Mouse (Mus musculus) C2C12 (cell line): ENCODE results near the gene Ccdc173. TPM values are rescaled to one million over a fixed set of nuclear protein-coding genes. Genes with fewer than 3 reads are reported as not detected.

Source experiments
- H3K27me3 ChIP-seq: one replicate; pipeline ENCODE4 v1.6.1; 2011; ENCODE audit not compliant: control insufficient read depth, insufficient read depth, insufficient read length
- H3K36me3 ChIP-seq: one replicate; pipeline ENCODE4 v1.6.1; 2011; ENCODE audit not compliant: control insufficient read depth, insufficient read depth
- H3K4me3 ChIP-seq: one replicate; pipeline ENCODE4 v1.5.1; 2011; ENCODE audit warnings: mild to moderate bottlenecking, control low read depth; ENCODE audit not compliant: poor library complexity, insufficient read depth, severe bottlenecking
- H3K79me2 ChIP-seq: one replicate; pipeline ENCODE4 v1.6.1; 2011; ENCODE audit not compliant: control insufficient read depth, insufficient read depth
- H3K79me3 ChIP-seq: one replicate; pipeline ENCODE4 v1.6.1; 2011; ENCODE audit warnings: low read depth, control low read depth
- H3ac ChIP-seq: one replicate; pipeline ENCODE3; 2011; ENCODE audit warnings: low read depth; ENCODE audit not compliant: control insufficient read depth, insufficient read length
- CEBPB ChIP-seq: IDR thresholded peaks from one replicate; pipeline ENCODE4 v1.6.1; 2011; ENCODE audit warnings: low read depth, mild to moderate bottlenecking, control low read depth, moderate library complexity
- CTCF ChIP-seq: IDR thresholded peaks from one replicate; pipeline ENCODE4 v1.5.1; 2011; ENCODE audit not compliant: control insufficient read depth, insufficient read depth, insufficient read length
- FOSL1 ChIP-seq: IDR thresholded peaks from one replicate; pipeline ENCODE4 v1.8.0; 2011; ENCODE audit warnings: mild to moderate bottlenecking, low read length; ENCODE audit not compliant: poor library complexity, insufficient read depth, severe bottlenecking
- MAX ChIP-seq: IDR thresholded peaks from one replicate; pipeline ENCODE4 v1.6.1; 2011; ENCODE audit warnings: mild to moderate bottlenecking, control low read depth
- MYOD1 ChIP-seq: IDR thresholded peaks from one replicate; pipeline ENCODE4 v1.6.1; 2011; ENCODE audit warnings: low read depth; ENCODE audit not compliant: control insufficient read depth, insufficient read length
- MYOG ChIP-seq: IDR thresholded peaks from one replicate; pipeline ENCODE4 v1.6.1; 2011; ENCODE audit not compliant: control insufficient read depth, insufficient read length; ENCODE audit errors: extremely low read depth
- USF1 ChIP-seq: IDR thresholded peaks from one replicate; pipeline ENCODE4 v1.6.1; 2011; ENCODE audit warnings: low read depth, mild to moderate bottlenecking, control low read depth, moderate library complexity
- polyA plus RNA-seq: library from polyadenylated mRNA; unstranded; fragments of >200 nt; fragmentation: generic; extraction: Trizol; gene quantifications from one replicate; pipeline ENCODE4 v1.2.1, GENCODE M21; 2012; ENCODE audit warnings: missing spikeins

The Ccdc173 gene
- polyA plus RNA-seq, 1 experiment = 0.26 TPM

DNA sequence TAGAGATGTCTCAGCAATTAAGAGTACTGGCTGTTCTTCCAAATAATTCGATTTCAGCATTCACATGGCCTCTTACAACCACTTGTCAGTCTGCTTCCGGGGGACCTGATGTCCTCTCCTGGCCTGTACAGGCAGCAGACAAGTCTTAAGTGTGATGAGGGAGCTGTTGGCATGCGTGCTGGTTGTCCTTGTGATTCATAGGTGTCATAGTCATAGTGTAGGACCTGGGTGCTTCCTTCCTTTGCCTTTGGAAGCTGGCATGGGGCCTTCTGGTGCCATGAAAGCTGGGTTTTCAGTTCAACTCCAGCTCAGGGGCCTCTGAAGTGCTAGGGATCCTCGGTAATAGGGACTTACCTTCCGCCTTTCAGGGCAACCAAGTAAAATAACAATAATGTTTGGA lies 75.2 kb downstream of the Ccdc173 start:
- no peaks in the 10 kb centered on the region for H3K36me3 ChIP-seq
- H3K4me3 ChIP-seq = no peak overlapping the region

GRCm38 (mm10) chr2:69713626-69714014 lies 75.8 kb downstream of the Ccdc173 start:
- no peak overlapping the region for H3K4me3 ChIP-seq
- H3K36me3 ChIP-seq = no peaks in the 10 kb centered on the region
- TF ChIP-seq FOSL1 (no peak), USF1 (no peak), MYOG (no peak), CEBPB (no peak), CTCF (no peak), MAX (no peak), MYOD1 (no peak)
- H3K27me3 ChIP-seq = no peaks in the 10 kb centered on the region
- H3K79me2 ChIP-seq = peaks cover 12% of the 10 kb centered on the region
- H3ac ChIP-seq = no peak overlapping the region
- peaks cover 2% of the 10 kb centered on the region for H3K79me3 ChIP-seq

More for the DNA sequence above, 75.2 kb downstream of the Ccdc173 start:
- no peaks in the 10 kb centered on the region for H3K27me3 ChIP-seq
- H3K79me3 ChIP-seq = peaks cover 2% of the 10 kb centered on the region
- peaks cover 12% of the 10 kb centered on the region for H3K79me2 ChIP-seq
- no peak overlapping the region for H3ac ChIP-seq
- no peak for TF ChIP-seq CEBPB
- TF ChIP-seq USF1 = no peak
- no peak for TF ChIP-seq MAX
- TF ChIP-seq FOSL1 = no peak
- TF ChIP-seq MYOD1 = no peak
- TF ChIP-seq MYOG = no peak
- TF ChIP-seq CTCF = no peak

DNA sequence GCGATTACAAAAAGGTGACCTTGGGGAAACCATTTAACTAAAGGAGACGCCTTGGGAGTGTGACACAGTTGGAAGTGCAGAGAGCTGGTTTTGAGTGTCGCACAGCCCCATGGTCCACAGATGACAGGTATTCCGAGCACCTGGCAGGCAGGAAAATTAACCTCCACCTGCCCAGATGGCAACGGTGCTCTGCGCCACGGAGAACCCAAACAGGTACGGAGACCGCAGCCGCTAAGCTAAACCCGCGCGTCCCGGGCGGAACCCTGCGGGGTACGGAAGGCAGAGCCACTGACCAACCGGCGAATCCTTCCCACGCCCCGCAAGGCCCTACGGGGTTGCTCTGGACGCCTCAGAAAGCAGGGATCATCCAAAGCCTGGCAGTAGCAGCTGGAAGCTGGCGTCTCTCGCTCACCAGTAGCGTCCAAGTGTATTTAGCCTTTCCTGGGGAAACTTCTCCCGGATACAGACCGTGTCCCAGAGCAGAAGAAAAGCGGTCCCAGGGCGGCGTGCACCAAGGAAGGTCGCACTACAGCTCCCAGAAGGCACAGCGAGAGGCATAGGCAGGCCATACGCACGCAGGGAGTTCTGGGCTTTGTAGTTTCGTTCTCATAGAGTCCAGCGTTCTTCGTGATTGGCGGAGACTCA lies 76.3 kb downstream of the Ccdc173 start, which contains the start of gene Fastkd1:
Gene Fastkd1 (minus strand): TSS at position 536 of the 645 bp plus-strand sequence.
- TF ChIP-seq MYOG = no peak
- TF ChIP-seq CEBPB = no peak
- no peak for TF ChIP-seq USF1
- TF ChIP-seq CTCF = no peak

GRCm38 (mm10) chr2:69712171-69712570 lies 77.2 kb downstream of the Ccdc173 start:
- H3K36me3 ChIP-seq = peaks cover 7% of the 10 kb centered on the region
- peaks cover 12% of the 10 kb centered on the region for H3K79me2 ChIP-seq
- no peak overlapping the region for H3ac ChIP-seq
- H3K4me3 ChIP-seq = no peak overlapping the region
- H3K27me3 ChIP-seq = no peaks in the 10 kb centered on the region
- no peak for TF ChIP-seq USF1
- no peak for TF ChIP-seq MAX
- TF ChIP-seq MYOD1 = no peak
- no peak for TF ChIP-seq MYOG
- peaks cover 2% of the 10 kb centered on the region for H3K79me3 ChIP-seq

More for the DNA sequence above, 76.3 kb downstream of the Ccdc173 start, which contains the start of gene Fastkd1:
- no peaks in the 10 kb centered on the region for H3K27me3 ChIP-seq
- peaks cover 2% of the 10 kb centered on the region for H3K79me3 ChIP-seq
- peak within 1 kb of the TSS; percentile 90 for H3ac ChIP-seq
- no peaks in the 10 kb centered on the region for H3K36me3 ChIP-seq
- peak within 1 kb of the TSS; percentile 83 for H3K4me3 ChIP-seq
- peaks cover 12% of the 10 kb centered on the region for H3K79me2 ChIP-seq

Other genes starting within 250 kb of the Ccdc173 start
- gene Lrp2, start 203.5 kb downstream of the Ccdc173 start, polyA plus RNA-seq = 0.68 TPM
- gene Bbs5, start 142.4 kb downstream of the Ccdc173 start, polyA plus RNA-seq = 3.1 TPM
- gene Klhl41, start 119.5 kb downstream of the Ccdc173 start, polyA plus RNA-seq = 0.88 TPM
- 4.7 TPM for gene Fastkd1, start 76.1 kb downstream of the Ccdc173 start, polyA plus RNA-seq
- 6.5 TPM for gene Ppig, start 67.0 kb downstream of the Ccdc173 start, polyA plus RNA-seq
- 9.0 TPM for gene Phospho2, start within 50 bp of the Ccdc173 start, polyA plus RNA-seq
- gene Klhl23, start 32.4 kb upstream of the Ccdc173 start, polyA plus RNA-seq = 1.0 TPM
- gene Ssb, start 72.0 kb upstream of the Ccdc173 start, polyA plus RNA-seq = 44.7 TPM
- gene Mettl5, start 96.0 kb upstream of the Ccdc173 start, polyA plus RNA-seq = 9.0 TPM
- gene Ubr3, start 107.7 kb upstream of the Ccdc173 start, polyA plus RNA-seq = 6.3 TPM
- gene Myo3b, start 249.6 kb upstream of the Ccdc173 start, polyA plus RNA-seq = 0.11 TPM